Mouse (Mus musculus) liver, embryonic 14.5 days (tissue): ENCODE measurements around the gene Slc22a1. TPM values are rescaled to one million over a fixed set of nuclear protein-coding genes. Genes with fewer than 3 reads are reported as not detected.
A peak's percentile ranks its signal among the peaks of the same experiment; 100 is the strongest.
"Not testable (repeated sequence)": the region's sequence is repeated elsewhere in the genome, so short reads cannot be mapped to it uniquely, and the experiment has no call there.

Experiments used
- ATAC-seq: fragments of 200-750 bp; cut with Nextera tagmentation; 2 replicates; pipeline ENCODE4 v1.8.0; 2017; ENCODE audit warnings: moderate number of reproducible peaks, mild to moderate bottlenecking, moderate library complexity; ENCODE audit not compliant: insufficient read depth
- DNase-seq, 3 experiments: peaks; one replicate each; pipeline ENCODE4 v3.0.0-alpha.2; 2012 to 2013; ENCODE audit warnings: low read depth in 3 of 3, low spot score in 3 of 3
- H3K27ac ChIP-seq: fragments of 300-500 bp; sonication (generic); 2 replicates; pipeline ENCODE4 v1.5.1; 2014; ENCODE audit warnings: moderate library complexity, mild to moderate bottlenecking, control low read depth, inconsistent platforms
- H3K27me3 ChIP-seq: fragments of 300-500 bp; sonication (generic); 2 replicates; pipeline ENCODE4 v1.6.1; 2014; ENCODE audit warnings: mild to moderate bottlenecking, low read length, moderate library complexity; ENCODE audit not compliant: control insufficient read depth, insufficient read depth
- H3K36me3 ChIP-seq: fragments of 300-500 bp; sonication (generic); replicated peaks from 2 replicates; pipeline ENCODE4 v1.6.1; 2014; ENCODE audit warnings: low read depth; ENCODE audit not compliant: control insufficient read depth, insufficient read depth
- H3K4me1 ChIP-seq, 2 experiments: fragments of 200-500 bp in 1 of 2; fragments of 300-500 bp in 1 of 2; sonication (generic) in 1 of 2; replicated peaks; 2 replicates each; pipeline ENCODE4 v1.6.1; 2012 to 2014; ENCODE audit warnings: antibody characterized with exemption in 1 of 2, inconsistent platforms in 1 of 2, low read length in 1 of 2; ENCODE audit not compliant: control insufficient read depth in 2 of 2, insufficient read depth in 2 of 2
- H3K4me2 ChIP-seq: fragments of 300-500 bp; sonication (generic); 2 replicates; pipeline ENCODE4 v1.6.1; 2014; ENCODE audit warnings: low read depth, mild to moderate bottlenecking, control low read depth, moderate library complexity
- H3K4me3 ChIP-seq, 2 experiments: fragments of 200-500 bp in 1 of 2; fragments of 300-500 bp in 1 of 2; sonication (generic) in 1 of 2; 2 replicates each; pipeline ENCODE4 v1.5.1; 2012 to 2014; ENCODE audit warnings: low read depth in 2 of 2, low read length in 2 of 2, mild to moderate bottlenecking in 2 of 2, control low read depth in 1 of 2, inconsistent platforms in 1 of 2, moderate library complexity in 1 of 2; ENCODE audit not compliant: insufficient read depth in 1 of 2
- H3K9ac ChIP-seq: fragments of 300-500 bp; sonication (generic); replicated peaks from 2 replicates; pipeline ENCODE4 v1.6.1; 2014; ENCODE audit warnings: mild to moderate bottlenecking, control low read depth, moderate library complexity
- H3K9me3 ChIP-seq: fragments of 300-500 bp; sonication (generic); 2 replicates; pipeline ENCODE4 v1.6.1; 2016; ENCODE audit warnings: low read length, mixed read lengths; ENCODE audit not compliant: control insufficient read depth
- CTCF ChIP-seq: IDR thresholded peaks from 2 replicates; pipeline ENCODE4 v1.5.1; 2016; ENCODE audit warnings: antibody characterized with exemption, low read depth, control low read depth
- EP300 ChIP-seq: IDR thresholded peaks from 2 replicates; pipeline ENCODE4 v1.6.1; 2016; ENCODE audit warnings: antibody characterized with exemption, low read depth
- WGBS: fragments of 180-500 bp; shearing (Covaris S2); extraction: QIAGEN DNeasy Blood & Tissue Kit; methylation state at CpG from one replicate; pipeline ENCODE4 v1.1.7; 2014; ENCODE audit not compliant: insufficient replicate concordance; 5-methylcytosine and 5-hydroxymethylcytosine counted together
- polyA plus RNA-seq, 2 experiments: library from polyadenylated mRNA; depleted of rRNA in 1 of 2; stranded (reverse) in 1 of 2; unstranded in 1 of 2; fragments of >200 nt; fragmentation: Nextera tagmentation in 1 of 2; extraction: Ambion mirVana in 1 of 2; gene quantifications; 2 replicates each; pipeline versions ENCODE4 v1.2.1 to v1.2.3; 2012 to 2014

Gene Slc22a1
- polyA plus RNA-seq, 2 experiments = 0.11 TPM; not detected in 1

GRCm38 (mm10) chr17:12677139-12677538, 1.5 kb upstream of the Slc22a1 start:
- no peaks in the 10 kb centered on the region for H3K9me3 ChIP-seq
- DNase-seq (no peak), ATAC-seq (no peak)
- TF ChIP-seq CTCF = no peak
- no peak for TF ChIP-seq EP300
- no peak overlapping the region for H3K4me3 ChIP-seq
- no peaks in the 10 kb centered on the region for H3K36me3 ChIP-seq
- no peaks in the 10 kb centered on the region for H3K27me3 ChIP-seq
- no peak overlapping the region for H3K4me2 ChIP-seq
- no peak overlapping the region for H3K27ac ChIP-seq
- H3K9ac ChIP-seq = no peak overlapping the region
- H3K4me1 ChIP-seq = no peaks in the 10 kb centered on the region

- H3K27me3 ChIP-seq, H3K9me3 ChIP-seq, H3K4me2 ChIP-seq, H3K4me3 ChIP-seq, H3K36me3 ChIP-seq, DNase-seq, ATAC-seq, H3K27ac ChIP-seq, H3K9ac ChIP-seq, H3K4me1 ChIP-seq: not testable (repeated sequence)
- WGBS = 53% methylated on average over 7 of the region's 7 CpGs
Observed at GRCm38 (mm10) chr17:12674980-12675379, 649 bp downstream of the Slc22a1 start.

GRCm38 (mm10) chr17:12673871-12674270, 1.8 kb downstream of the Slc22a1 start:
- TF ChIP-seq EP300 = no peak
- TF ChIP-seq CTCF = no peak
- H3K4me1 ChIP-seq = peaks cover 4 to 18% of the 10 kb centered on the region in 2 experiments; a peak in 3 of 4 replicates
- ATAC-seq = no peak
- H3K4me3 ChIP-seq = no peak overlapping the region
- no peak overlapping the region for H3K4me2 ChIP-seq
- DNase-seq = no peak
- 40% methylated on average over 3 of the region's 3 CpGs for WGBS
- no peaks in the 10 kb centered on the region for H3K9me3 ChIP-seq
- H3K27ac ChIP-seq = no peak overlapping the region
- H3K9ac ChIP-seq = no peak overlapping the region
- H3K27me3 ChIP-seq = no peaks in the 10 kb centered on the region
- no peaks in the 10 kb centered on the region for H3K36me3 ChIP-seq

GRCm38 (mm10) chr17:12672285-12672790, 3.3 kb downstream of the Slc22a1 start:
- 52% methylated on average over 7 of the region's 7 CpGs for WGBS
- Histone ChIP-seq H3K9ac (no peak overlapping the region), H3K27ac (no peak overlapping the region), H3K36me3 (no peaks in the 10 kb centered on the region), H3K4me1 (peaks cover 4 to 24% of the 10 kb centered on the region in 2 experiments), H3K27me3 (no peaks in the 10 kb centered on the region), H3K9me3 (no peaks in the 10 kb centered on the region), H3K4me3 (no peak overlapping the region), H3K4me2 (no peak overlapping the region)
- no peak for ATAC-seq
- TF ChIP-seq CTCF (no peak), EP300 (no peak)
- no peak for DNase-seq

GRCm38 (mm10) chr17:12671029-12671605, 4.5 kb downstream of the Slc22a1 start:
- Histone ChIP-seq H3K9ac (no peak overlapping the region), H3K9me3 (no peaks in the 10 kb centered on the region), H3K4me1 (peaks cover 4 to 24% of the 10 kb centered on the region in 2 experiments), H3K36me3 (no peaks in the 10 kb centered on the region), H3K27ac (no peak overlapping the region), H3K4me3 (no peak overlapping the region), H3K27me3 (no peaks in the 10 kb centered on the region), H3K4me2 (no peak overlapping the region)
- no peak for DNase-seq
- ATAC-seq = peak; percentile 34; the same call in 1 of the 2 replicates
- no peak for TF ChIP-seq EP300
- no peak for TF ChIP-seq CTCF
- 51% methylated on average over 5 of the region's 5 CpGs for WGBS
